Mouse (Mus musculus) stomach, postnatal 0 days (tissue): ENCODE measurements at regions not wholly inside any gene's neighbourhood (a gene's known extent, or its start where the extent isn't known, plus 50 kb on each side); places are given as distances from the start of the nearest gene placed in this dataset.

Experiments used
- CTCF ChIP-seq: IDR thresholded peaks from 2 replicates; pipeline ENCODE4 v1.5.1; 2016; ENCODE audit warnings: antibody characterized with exemption, low read depth, mild to moderate bottlenecking, moderate library complexity
- EP300 ChIP-seq: optimal IDR thresholded peaks from 2 replicates; pipeline ENCODE3; 2016; ENCODE audit warnings: antibody characterized with exemption

DNA sequence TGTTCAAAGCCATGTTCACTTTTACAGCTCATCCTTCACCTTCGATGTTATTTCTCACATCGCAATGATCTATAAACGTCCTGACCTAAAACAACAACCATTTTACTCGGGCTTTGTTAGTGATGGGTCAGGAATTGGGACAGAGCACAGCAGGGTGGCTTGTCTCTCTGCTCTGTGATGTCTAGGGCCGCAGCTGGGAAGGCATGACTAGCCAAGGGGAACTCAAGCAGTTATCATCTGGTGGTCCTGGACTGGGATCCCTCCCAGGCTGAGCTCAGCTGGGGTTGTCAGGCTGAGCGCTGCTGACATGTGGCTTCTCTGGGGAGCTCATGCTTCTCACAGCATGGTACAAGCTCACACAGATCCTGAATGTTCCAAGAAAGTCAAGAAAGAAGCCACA, 372.8 kb upstream of the Nrp1 start:
- no peak for TF ChIP-seq CTCF
- TF ChIP-seq EP300: no peak
